Mouse (Mus musculus): Measurements from ENCODE around the gene Gm10720.
"Not testable (repeated sequence)": the region's sequence is repeated elsewhere in the genome, so short reads cannot be mapped to it uniquely, and the experiment has no call there.

- not testable (repeated sequence) for TF ChIP-seq CTCF, EP300 (IDR thresholded peaks at IDR 0.05; ENCODE audit: low read depth)
Measured at GRCm38 (mm10) chr9:3027200-3027599, 11.7 kb downstream of the Gm10720 start.

All from liver, embryonic 14.5 days (tissue).